Mouse (Mus musculus) kidney, adult 2 months (tissue): Measurements from ENCODE around the gene Gm3424.
"Not testable (repeated sequence)": the region's sequence is repeated elsewhere in the genome, so short reads cannot be mapped to it uniquely, and the experiment has no call there.

Experiments used
- CTCF ChIP-seq: fragments of 200-500 bp; conservative IDR thresholded peaks from 2 replicates; pipeline ENCODE4 v1.5.1; 2011; ENCODE audit warnings: low read depth, mild to moderate bottlenecking, control low read depth, low read length, moderate library complexity, mixed read lengths; ENCODE audit not compliant: insufficient read depth, insufficient read length
- POLR2A ChIP-seq: fragments of 200-500 bp; IDR thresholded peaks from one replicate; pipeline ENCODE4 v1.6.1; 2011; ENCODE audit warnings: low read depth, low read length, control low read depth

DNA sequence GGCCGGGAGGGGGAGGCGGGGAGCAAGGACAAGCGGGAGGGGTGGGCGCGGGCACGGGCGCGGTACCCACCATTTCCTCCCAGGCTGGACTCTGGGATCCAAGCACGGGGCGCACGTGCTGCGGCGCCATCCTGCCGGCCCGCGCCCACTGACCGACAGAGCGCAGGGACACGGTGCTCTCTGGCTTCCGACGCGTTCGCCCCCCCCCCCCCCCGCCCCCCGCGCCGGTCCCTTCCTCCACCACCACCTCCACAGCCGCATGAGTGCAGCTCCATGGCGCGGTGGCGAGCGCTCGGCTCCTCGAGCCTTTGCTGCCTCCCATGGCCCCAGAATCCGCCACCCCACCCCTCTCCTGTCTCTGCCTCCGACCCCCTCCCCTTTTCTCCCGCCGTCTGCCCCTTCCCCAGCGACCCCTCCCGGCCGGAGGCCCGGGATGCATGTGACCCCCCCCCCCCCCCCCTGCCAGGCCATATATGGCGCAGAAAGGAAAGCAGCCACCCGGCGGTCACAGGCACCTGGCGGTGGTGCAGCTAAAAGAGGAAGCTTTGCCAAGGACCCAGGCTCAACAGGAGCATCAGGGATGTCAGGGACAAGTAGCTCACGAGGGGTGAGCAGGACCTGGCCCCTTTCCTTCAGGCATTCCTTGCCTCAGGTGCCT is 17.3 kb downstream of the Gm3424 start:
- not testable (repeated sequence) for TF ChIP-seq CTCF, POLR2A
